Mouse (Mus musculus): ENCODE data around the gene Ube2h.

DNA sequence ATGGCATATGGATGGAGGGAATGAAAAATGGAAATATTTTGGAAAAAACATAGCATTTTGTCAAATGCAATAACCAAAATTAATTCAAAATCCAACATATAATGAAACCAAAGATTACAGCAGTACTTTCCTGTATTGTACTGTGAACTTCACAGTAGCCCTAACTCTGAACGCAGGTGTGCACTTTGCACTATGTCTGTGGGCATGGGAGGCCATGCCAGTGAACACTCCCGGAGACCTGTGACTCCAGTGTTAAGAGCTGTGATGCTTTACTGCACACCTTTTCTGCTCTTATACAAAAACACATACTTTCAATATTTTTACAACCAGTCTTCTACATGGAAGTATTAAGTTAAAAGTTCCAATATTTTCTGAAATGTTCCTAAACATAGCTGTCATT is 66.3 kb downstream of the Ube2h start:
- TF ChIP-seq GATA1 (IDR thresholded peaks at IDR 0.05; ENCODE audit: low read length) (no peak), TAL1 (IDR thresholded peaks at IDR 0.05; ENCODE audit: low read length) (no peak)
